Mouse (Mus musculus) liver, embryonic 14.5 days (tissue): ENCODE measurements at regions not wholly inside any gene's neighbourhood (a gene's known extent, or its start where the extent isn't known, plus 50 kb on each side); places are given as distances from the start of the nearest gene placed in this dataset.

ENCODE experiments used
- ATAC-seq: fragments of 200-750 bp; cut with Nextera tagmentation; 2 replicates; pipeline ENCODE4 v1.8.0; 2017; ENCODE audit warnings: moderate number of reproducible peaks, mild to moderate bottlenecking, moderate library complexity; ENCODE audit not compliant: insufficient read depth
- DNase-seq, 3 experiments: peaks; one replicate each; pipeline ENCODE4 v3.0.0-alpha.2; 2012 to 2013; ENCODE audit warnings: low read depth in 3 of 3, low spot score in 3 of 3
- H3K27ac ChIP-seq: fragments of 300-500 bp; sonication (generic); 2 replicates; pipeline ENCODE4 v1.5.1; 2014; ENCODE audit warnings: moderate library complexity, mild to moderate bottlenecking, control low read depth, inconsistent platforms
- H3K27me3 ChIP-seq: fragments of 300-500 bp; sonication (generic); 2 replicates; pipeline ENCODE4 v1.6.1; 2014; ENCODE audit warnings: mild to moderate bottlenecking, low read length, moderate library complexity; ENCODE audit not compliant: control insufficient read depth, insufficient read depth
- H3K36me3 ChIP-seq: fragments of 300-500 bp; sonication (generic); replicated peaks from 2 replicates; pipeline ENCODE4 v1.6.1; 2014; ENCODE audit warnings: low read depth; ENCODE audit not compliant: control insufficient read depth, insufficient read depth
- H3K4me1 ChIP-seq, 2 experiments: fragments of 200-500 bp in 1 of 2; fragments of 300-500 bp in 1 of 2; sonication (generic) in 1 of 2; replicated peaks; 2 replicates each; pipeline ENCODE4 v1.6.1; 2012 to 2014; ENCODE audit warnings: antibody characterized with exemption in 1 of 2, inconsistent platforms in 1 of 2, low read length in 1 of 2; ENCODE audit not compliant: control insufficient read depth in 2 of 2, insufficient read depth in 2 of 2
- H3K4me2 ChIP-seq: fragments of 300-500 bp; sonication (generic); 2 replicates; pipeline ENCODE4 v1.6.1; 2014; ENCODE audit warnings: low read depth, mild to moderate bottlenecking, control low read depth, moderate library complexity
- H3K4me3 ChIP-seq, 2 experiments: fragments of 200-500 bp in 1 of 2; fragments of 300-500 bp in 1 of 2; sonication (generic) in 1 of 2; 2 replicates each; pipeline ENCODE4 v1.5.1; 2012 to 2014; ENCODE audit warnings: low read depth in 2 of 2, low read length in 2 of 2, mild to moderate bottlenecking in 2 of 2, control low read depth in 1 of 2, inconsistent platforms in 1 of 2, moderate library complexity in 1 of 2; ENCODE audit not compliant: insufficient read depth in 1 of 2
- H3K9ac ChIP-seq: fragments of 300-500 bp; sonication (generic); replicated peaks from 2 replicates; pipeline ENCODE4 v1.6.1; 2014; ENCODE audit warnings: mild to moderate bottlenecking, control low read depth, moderate library complexity
- H3K9me3 ChIP-seq: fragments of 300-500 bp; sonication (generic); 2 replicates; pipeline ENCODE4 v1.6.1; 2016; ENCODE audit warnings: low read length, mixed read lengths; ENCODE audit not compliant: control insufficient read depth
- CTCF ChIP-seq: IDR thresholded peaks from 2 replicates; pipeline ENCODE4 v1.5.1; 2016; ENCODE audit warnings: antibody characterized with exemption, low read depth, control low read depth
- EP300 ChIP-seq: IDR thresholded peaks from 2 replicates; pipeline ENCODE4 v1.6.1; 2016; ENCODE audit warnings: antibody characterized with exemption, low read depth
- WGBS: fragments of 180-500 bp; shearing (Covaris S2); extraction: QIAGEN DNeasy Blood & Tissue Kit; methylation state at CpG from one replicate; pipeline ENCODE4 v1.1.7; 2014; ENCODE audit not compliant: insufficient replicate concordance; 5-methylcytosine and 5-hydroxymethylcytosine counted together

GRCm38 (mm10) chr8:114074122-114074521, 59.2 kb upstream of the Nudt7 start:
- DNase-seq (no peak), ATAC-seq (no peak)
- Histone ChIP-seq H3K4me2 (no peak overlapping the region), H3K27me3 (no peaks in the 10 kb centered on the region), H3K9me3 (no peaks in the 10 kb centered on the region), H3K36me3 (no peaks in the 10 kb centered on the region), H3K27ac (no peak overlapping the region), H3K4me1 (no peaks in the 10 kb centered on the region), H3K4me3 (no peak overlapping the region), H3K9ac (no peak overlapping the region)
- 73% methylated on average over 2 of the region's 2 CpGs for WGBS
- TF ChIP-seq CTCF (peak; percentile 76), EP300 (no peak)

GRCm38 (mm10) chr8:114076701-114077100, 56.7 kb upstream of the Nudt7 start:
- Histone ChIP-seq H3K27ac (no peak overlapping the region), H3K27me3 (no peaks in the 10 kb centered on the region), H3K36me3 (no peaks in the 10 kb centered on the region), H3K9ac (no peak overlapping the region), H3K4me2 (no peak overlapping the region), H3K4me1 (no peaks in the 10 kb centered on the region), H3K4me3 (no peak overlapping the region), H3K9me3 (no peaks in the 10 kb centered on the region)
- TF ChIP-seq EP300, result no peak
- no peak for TF ChIP-seq CTCF
- no peak for DNase-seq
- no peak for ATAC-seq
- WGBS, result 77% methylated on average over 5 of the region's 5 CpGs

GRCm38 (mm10) chr8:114081049-114081756, 52.2 kb upstream of the Nudt7 start:
- no peaks in the 10 kb centered on the region for H3K36me3 ChIP-seq
- H3K4me2 ChIP-seq, result no peak overlapping the region
- H3K4me3 ChIP-seq, result no peak overlapping the region
- WGBS, result 16% methylated on average over 10 of the region's 10 CpGs
- no peaks in the 10 kb centered on the region for H3K9me3 ChIP-seq
- DNase-seq (peak in 2 of 3 experiments; percentile 3 to 16), ATAC-seq (no peak)
- no peak overlapping the region for H3K27ac ChIP-seq
- no peaks in the 10 kb centered on the region for H3K4me1 ChIP-seq
- H3K9ac ChIP-seq, result no peak overlapping the region
- TF ChIP-seq EP300 (no peak), CTCF (peak; percentile 73)
- no peaks in the 10 kb centered on the region for H3K27me3 ChIP-seq

GRCm38 (mm10) chr8:114081757-114082059, 51.6 kb upstream of the Nudt7 start:
- no peak for DNase-seq
- H3K4me3 ChIP-seq, result no peak overlapping the region
- no peak overlapping the region for H3K27ac ChIP-seq
- TF ChIP-seq CTCF (no peak), EP300 (no peak)
- H3K4me1 ChIP-seq, result no peaks in the 10 kb centered on the region
- no peak for ATAC-seq
- H3K9me3 ChIP-seq, result no peaks in the 10 kb centered on the region
- no peak overlapping the region for H3K9ac ChIP-seq
- 70% methylated on average over 3 of the region's 3 CpGs for WGBS
- no peaks in the 10 kb centered on the region for H3K27me3 ChIP-seq
- H3K36me3 ChIP-seq, result no peaks in the 10 kb centered on the region
- H3K4me2 ChIP-seq, result no peak overlapping the region
